Mouse (Mus musculus): ENCODE results near the gene Clca2. TPM values are rescaled to one million over a fixed set of nuclear protein-coding genes. Genes with fewer than 3 reads are reported as not detected.
A peak's percentile ranks its signal among the peaks of the same experiment; 100 is the strongest.
"Not testable (repeated sequence)": the region's sequence is repeated elsewhere in the genome, so short reads cannot be mapped to it uniquely, and the experiment has no call there.

Clca2 gene
- polyA plus RNA-seq, 1 experiment from 2014 or later = 0.09 TPM

DNA sequence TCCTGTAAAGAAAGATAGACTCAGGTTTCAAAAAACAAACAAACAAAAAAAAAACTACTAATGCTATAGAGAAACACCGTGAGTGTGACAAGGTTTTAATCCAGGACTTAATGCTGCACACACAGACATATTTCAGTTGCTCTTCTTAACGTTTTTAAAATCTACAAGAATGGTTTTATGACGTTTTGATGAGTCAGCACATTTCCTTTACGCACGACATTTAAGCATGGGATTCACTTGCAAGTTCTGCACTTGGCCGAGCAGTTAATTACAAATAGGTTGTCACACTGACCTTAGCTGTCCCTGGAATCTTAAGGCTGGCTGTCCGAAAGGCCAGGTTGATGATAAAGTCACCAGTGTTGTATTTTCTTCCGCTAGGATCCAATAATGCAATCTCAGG lies 18.3 kb downstream of the Clca2 start:
- H3K9ac ChIP-seq (replicated peaks) = no peak overlapping the region
- ATAC-seq (ENCODE audit: low FRiP score, low read depth) = no peak
- no peaks in the 10 kb centered on the region for H3K27me3 ChIP-seq
- no peak overlapping the region for H3K27ac ChIP-seq (replicated peaks)
- WGBS = 79% methylated on average over 8 of the region's 8 CpGs
- H3K4me1 ChIP-seq = no peaks in the 10 kb centered on the region
- no peak overlapping the region for H3K4me3 ChIP-seq
- no peaks in the 10 kb centered on the region for H3K9me3 ChIP-seq
- H3K36me3 ChIP-seq = no peaks in the 10 kb centered on the region
- no peak overlapping the region for H3K4me2 ChIP-seq (replicated peaks)

GRCm38 (mm10) chr3:145078405-145078804 lies 20.8 kb downstream of the Clca2 start:
- Histone ChIP-seq H3K4me2 (replicated peaks) (no peak overlapping the region), H3K4me1 (no peaks in the 10 kb centered on the region), H3K36me3 (no peaks in the 10 kb centered on the region), H3K9ac (replicated peaks) (no peak overlapping the region), H3K27ac (replicated peaks) (no peak overlapping the region), H3K4me3 (no peak overlapping the region), H3K9me3 (no peaks in the 10 kb centered on the region), H3K27me3 (no peaks in the 10 kb centered on the region)
- 91% methylated on average over 6 of the region's 6 CpGs for WGBS
- no peak for ATAC-seq (ENCODE audit: low FRiP score, low read depth)

DNA sequence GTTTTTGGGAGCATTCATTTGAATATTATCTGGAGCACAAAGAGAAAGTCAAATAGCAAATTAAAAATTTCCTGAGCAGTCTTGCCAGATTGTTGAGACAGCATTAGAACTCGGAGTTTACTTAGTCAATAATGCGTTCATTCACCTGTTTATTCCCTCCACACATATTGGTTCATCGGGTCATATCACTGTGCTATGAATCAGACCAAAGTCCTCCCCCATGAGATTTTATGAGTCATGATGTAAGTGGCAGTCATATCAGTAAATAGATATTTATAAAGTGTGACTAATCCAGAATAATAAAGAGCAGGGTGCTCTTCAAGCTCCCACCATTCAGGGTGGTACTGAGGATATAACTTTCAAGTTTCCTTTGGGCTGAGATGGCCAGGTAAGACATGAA lies 26.9 kb downstream of the Clca2 start:
- ATAC-seq (ENCODE audit: low FRiP score, low read depth) = no peak
- H3K27me3 ChIP-seq = no peaks in the 10 kb centered on the region
- no peak overlapping the region for H3K9ac ChIP-seq (replicated peaks)
- H3K36me3 ChIP-seq = no peaks in the 10 kb centered on the region
- no peaks in the 10 kb centered on the region for H3K9me3 ChIP-seq
- H3K4me2 ChIP-seq (replicated peaks) = no peak overlapping the region
- no peak overlapping the region for H3K4me3 ChIP-seq
- H3K4me1 ChIP-seq = no peaks in the 10 kb centered on the region
- no peak overlapping the region for H3K27ac ChIP-seq (replicated peaks)
- 93% methylated on average over 3 of the region's 3 CpGs for WGBS

DNA sequence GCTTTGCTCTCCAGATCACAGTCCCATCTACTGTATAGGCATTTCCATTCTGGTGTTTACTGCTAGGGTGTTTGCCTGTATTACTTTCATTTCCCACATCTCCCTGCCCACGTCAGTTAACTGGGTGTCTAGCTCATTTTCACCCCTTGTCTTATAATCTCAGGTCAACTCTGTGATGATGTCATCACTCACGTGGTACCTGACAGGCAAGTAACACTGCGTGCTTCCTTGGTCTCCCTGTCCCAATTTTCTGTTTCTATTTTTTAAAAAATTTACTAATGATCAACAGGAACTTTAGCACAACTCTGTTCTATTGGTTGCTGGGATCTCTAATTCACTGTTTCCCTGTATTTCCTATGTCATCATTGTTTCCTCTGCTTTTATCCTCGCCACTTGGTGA lies 30.3 kb downstream of the Clca2 start:
- no peak overlapping the region for H3K4me2 ChIP-seq (replicated peaks)
- no peak for ATAC-seq (ENCODE audit: low FRiP score, low read depth)
- no peaks in the 10 kb centered on the region for H3K4me1 ChIP-seq
- no peaks in the 10 kb centered on the region for H3K9me3 ChIP-seq
- H3K9ac ChIP-seq (replicated peaks) = no peak overlapping the region
- no peak overlapping the region for H3K4me3 ChIP-seq
- H3K27ac ChIP-seq (replicated peaks) = no peak overlapping the region
- 81% methylated on average over 4 of the region's 4 CpGs for WGBS
- H3K36me3 ChIP-seq = no peaks in the 10 kb centered on the region
- H3K27me3 ChIP-seq = no peaks in the 10 kb centered on the region

DNA sequence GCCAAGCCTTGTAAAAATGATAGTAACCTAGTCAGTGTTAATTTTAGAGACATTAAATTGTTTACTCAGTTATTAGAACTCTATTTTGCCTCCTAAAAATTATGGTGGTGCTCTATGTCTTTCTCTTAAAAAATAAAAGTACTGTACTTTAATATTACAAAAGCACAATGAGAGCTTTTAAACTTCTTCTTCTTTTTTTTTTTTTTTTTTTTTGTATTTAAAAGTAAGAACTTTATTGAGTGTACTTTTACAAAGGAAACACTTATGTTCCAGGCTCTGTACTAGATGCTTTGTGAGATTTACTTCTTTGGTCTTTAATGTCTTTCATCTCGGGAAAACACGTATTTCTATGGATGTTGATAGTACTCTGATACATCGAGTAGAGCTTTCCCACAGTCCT lies 44.1 kb downstream of the Clca2 start:
- not testable (repeated sequence) for ATAC-seq (ENCODE audit: low FRiP score, low read depth); H3K4me3 ChIP-seq; H3K36me3 ChIP-seq; H3K27ac ChIP-seq (replicated peaks); H3K4me1 ChIP-seq; H3K9me3 ChIP-seq; H3K4me2 ChIP-seq (replicated peaks); H3K27me3 ChIP-seq; H3K9ac ChIP-seq (replicated peaks)
- 98% methylated on average over 3 of the region's 3 CpGs for WGBS

- Histone ChIP-seq H3K27ac (replicated peaks) (no peak overlapping the region), H3K36me3 (no peaks in the 10 kb centered on the region), H3K4me2 (replicated peaks) (no peak overlapping the region), H3K27me3 (no peaks in the 10 kb centered on the region), H3K4me1 (no peaks in the 10 kb centered on the region), H3K9ac (replicated peaks) (no peak overlapping the region), H3K4me3 (no peak overlapping the region), H3K9me3 (no peaks in the 10 kb centered on the region)
- ATAC-seq (ENCODE audit: low FRiP score, low read depth) = no peak
- 77% methylated on average over 3 of the region's 3 CpGs for WGBS
Measured at GRCm38 (mm10) chr3:145049820-145050219, 49.4 kb downstream of the Clca2 start.

- H3K9me3 ChIP-seq = no peaks in the 10 kb centered on the region
- H3K4me2 ChIP-seq (replicated peaks) = no peak overlapping the region
- no peak overlapping the region for H3K4me3 ChIP-seq
- H3K36me3 ChIP-seq = no peaks in the 10 kb centered on the region
- no peak for ATAC-seq (ENCODE audit: low FRiP score, low read depth)
- no peaks in the 10 kb centered on the region for H3K4me1 ChIP-seq
- no peak overlapping the region for H3K27ac ChIP-seq (replicated peaks)
- no peaks in the 10 kb centered on the region for H3K27me3 ChIP-seq
- 74% methylated on average over 3 of the region's 3 CpGs for WGBS
- H3K9ac ChIP-seq (replicated peaks) = no peak overlapping the region
Measured at GRCm38 (mm10) chr3:145038813-145039212, 60.4 kb downstream of the Clca2 start.

- H3K27me3 ChIP-seq = no peaks in the 10 kb centered on the region
- no peak within 1 kb of the TSS for H3K4me2 ChIP-seq (replicated peaks)
- no peak within 1 kb of the TSS for H3K4me3 ChIP-seq
- no peak within 1 kb of the TSS for H3K9ac ChIP-seq (replicated peaks)
- ATAC-seq (ENCODE audit: low FRiP score, low read depth) = no peak
- H3K36me3 ChIP-seq = no peaks in the 10 kb centered on the region
- no peak within 1 kb of the TSS for H3K27ac ChIP-seq (replicated peaks)
- no peaks in the 10 kb centered on the region for H3K9me3 ChIP-seq
- no peaks in the 10 kb centered on the region for H3K4me1 ChIP-seq
Measured at GRCm38 (mm10) chr3:145032676-145033075, 66.6 kb downstream of the Clca2 start, which contains the start of gene Clca1. Gene Clca1, minus strand, starts transcription at chr3:145032776.

- H3K36me3 ChIP-seq = no peaks in the 10 kb centered on the region
- H3K9me3 ChIP-seq = no peaks in the 10 kb centered on the region
- 61% methylated on average over 3 of the region's 3 CpGs for WGBS
- H3K27ac ChIP-seq (replicated peaks) = no peak overlapping the region
- no peaks in the 10 kb centered on the region for H3K27me3 ChIP-seq
- H3K9ac ChIP-seq (replicated peaks) = no peak overlapping the region
- H3K4me2 ChIP-seq (replicated peaks) = no peak overlapping the region
- no peak overlapping the region for H3K4me3 ChIP-seq
- no peak for ATAC-seq (ENCODE audit: low FRiP score, low read depth)
- no peaks in the 10 kb centered on the region for H3K4me1 ChIP-seq
Measured at GRCm38 (mm10) chr3:145028036-145028435, 71.2 kb downstream of the Clca2 start.

DNA sequence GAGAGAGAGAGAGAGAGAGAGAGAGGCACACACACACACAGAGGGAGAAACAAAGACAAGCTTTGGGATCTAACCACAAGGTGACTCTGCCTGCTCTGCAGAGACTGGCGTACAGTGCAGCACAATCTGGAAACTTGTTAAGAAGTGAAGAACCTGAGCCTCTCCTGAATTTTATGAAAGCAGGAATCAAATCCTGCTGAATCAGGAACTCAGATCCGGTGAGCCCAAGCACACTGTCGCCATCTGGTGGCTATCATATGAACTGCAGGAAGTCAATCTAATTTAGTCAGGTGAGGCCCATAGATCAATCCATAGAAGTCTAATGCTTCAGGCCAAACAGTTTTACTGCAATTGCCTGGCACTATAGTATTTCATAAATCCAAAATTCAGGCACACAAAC lies 72.5 kb downstream of the Clca2 start:
- ATAC-seq (ENCODE audit: low FRiP score, low read depth) = peak; percentile 54; the same call in 1 of the 2 replicates
- no peak overlapping the region for H3K4me2 ChIP-seq (replicated peaks)
- 36% methylated on average over 3 of the region's 3 CpGs for WGBS

More for the DNA sequence above, 72.5 kb downstream of the Clca2 start:
- Histone ChIP-seq H3K27ac (replicated peaks) (no peak overlapping the region), H3K9ac (replicated peaks) (no peak overlapping the region), H3K36me3 (no peaks in the 10 kb centered on the region), H3K27me3 (no peaks in the 10 kb centered on the region), H3K4me3 (no peak overlapping the region), H3K4me1 (no peaks in the 10 kb centered on the region), H3K9me3 (no peaks in the 10 kb centered on the region)

Other genes with a start within 250 kb of the Clca2 start
- gene Clca4b, start 166.9 kb downstream of the Clca2 start, polyA plus RNA-seq (2016; fragmentation: Nextera tagmentation; extraction: Ambion mirVana) = not detected in 2 replicates
- gene Clca4a, start 124.4 kb downstream of the Clca2 start, polyA plus RNA-seq (2016; fragmentation: Nextera tagmentation; extraction: Ambion mirVana) = not detected in 2 replicates
- gene Clca1, start 66.7 kb downstream of the Clca2 start, polyA plus RNA-seq (2016; fragmentation: Nextera tagmentation; extraction: Ambion mirVana) = not detected in 2 replicates
- gene Odf2l, start 19.1 kb upstream of the Clca2 start, polyA plus RNA-seq (2016; fragmentation: Nextera tagmentation; extraction: Ambion mirVana) = 28.5 and 31.7 TPM in 2 replicates
- gene Col24a1, start 193.0 kb upstream of the Clca2 start, polyA plus RNA-seq (2016; fragmentation: Nextera tagmentation; extraction: Ambion mirVana) = 0.52 and 0.68 TPM in 2 replicates

Data from midbrain, embryonic 12.5 days (tissue).